Mouse (Mus musculus) v-Abl transformed pro-B cells (cell line): ENCODE results near the gene B3galt4.
"Not testable (repeated sequence)": the region's sequence is repeated elsewhere in the genome, so short reads cannot be mapped to it uniquely, and the experiment has no call there.

ENCODE experiments used
- in situ Hi-C, 2 experiments: fragments of 400-800 bp; cut with MboI; formaldehyde crosslinking; loops; one replicate each; pipeline ENCODE4 v1.15.1; 2025; ENCODE audit not compliant: unreplicated experiment in 2 of 2

B3galt4 gene

GRCm38 (mm10) chr17:33969394-33969793 lies 18.1 kb upstream of the B3galt4 start:
- in situ Hi-C loops = loop anchor here (5.0 to 10.0 kb wide), 4 partner anchors 33 to 1335 kb away; partner anchors contain the start of gene H2-K1 (in 1 of the 2)

DNA sequence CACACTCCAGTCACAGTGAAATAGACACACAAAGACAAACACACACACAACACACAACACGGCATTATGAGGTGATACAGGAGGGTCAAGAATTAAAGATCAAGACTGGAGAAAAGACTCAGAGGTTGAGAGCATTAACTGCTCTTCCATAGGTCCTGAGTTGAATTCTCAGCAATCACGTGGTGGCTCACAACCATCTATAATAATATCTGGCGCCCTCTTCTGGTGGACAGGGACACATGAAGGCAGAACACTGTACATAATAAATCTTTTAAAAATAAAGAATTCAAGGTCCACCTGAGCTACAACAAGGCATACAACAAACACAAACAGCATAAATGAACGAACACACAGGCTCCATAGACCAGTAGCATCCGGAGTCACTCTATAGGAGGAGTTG lies 17.6 kb upstream of the B3galt4 start:
- in situ Hi-C loops = loop anchor here (5.0 to 10.0 kb wide), 4 partner anchors 33 to 1336 kb away; partner anchors contain the start of gene H2-K1 (in 1 of the 2)

DNA sequence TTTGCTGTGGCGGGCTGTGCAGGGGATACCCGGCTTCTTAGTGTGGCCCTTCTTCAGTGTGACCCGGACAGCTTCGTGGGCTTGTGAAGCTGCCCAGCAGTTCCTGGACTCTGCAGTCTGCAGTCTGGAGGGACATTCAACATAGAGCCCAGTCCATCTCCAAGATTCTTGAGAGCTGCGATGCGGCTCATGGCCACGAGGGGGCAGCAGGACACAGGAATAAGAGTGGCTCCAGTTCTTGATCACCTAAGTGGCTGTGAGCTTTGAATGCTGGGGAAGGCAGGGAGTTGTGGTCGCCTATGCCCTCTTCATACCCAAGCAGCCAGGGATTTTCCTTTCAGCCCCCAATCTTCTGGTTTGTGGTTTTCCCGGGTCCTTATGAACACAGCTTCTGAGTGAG lies 17.2 kb upstream of the B3galt4 start:
- in situ Hi-C loops = loop anchor here (5.0 to 10.0 kb wide), 4 partner anchors 34 to 1336 kb away; partner anchors contain the start of gene H2-K1 (in 1 of the 2)

DNA sequence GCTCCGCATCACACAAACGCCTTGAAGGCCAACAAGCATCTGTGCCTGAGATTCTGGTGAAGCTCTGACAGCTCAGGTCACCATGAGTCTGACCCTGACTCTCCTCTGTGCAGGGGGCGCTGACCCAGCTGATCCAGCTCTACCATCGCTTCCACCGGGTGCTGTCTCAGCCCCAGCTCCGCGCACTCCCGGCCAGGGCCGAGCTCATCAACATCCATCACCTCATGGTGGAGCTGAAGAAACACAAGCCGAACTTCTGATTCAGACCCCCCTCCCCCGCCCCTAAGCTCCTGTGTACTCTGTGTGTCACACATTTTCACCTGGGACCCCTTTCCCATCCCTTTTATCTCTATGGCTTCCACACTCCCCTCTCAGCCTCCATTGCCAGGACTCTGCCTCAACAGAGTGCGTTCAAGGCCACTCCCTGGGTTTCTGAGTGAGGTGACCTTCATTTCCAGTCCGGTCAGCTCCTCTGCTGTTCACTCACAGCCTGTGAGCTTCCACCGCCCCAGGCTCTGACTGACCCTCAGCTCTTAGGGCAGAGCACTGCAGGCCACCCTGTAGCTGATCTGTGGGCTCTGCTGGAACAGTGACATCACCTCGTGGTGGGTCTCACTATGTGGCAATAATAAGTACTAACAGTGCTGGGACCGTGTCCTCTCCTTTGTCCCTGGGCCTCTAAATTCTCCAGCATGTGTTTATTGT lies 14.7 kb upstream of the B3galt4 start:
- in situ Hi-C loops = loop anchor here (5.0 to 10.0 kb wide), 4 partner anchors 36 to 1339 kb away; partner anchors contain the start of gene H2-K1 (in 1 of the 2)

DNA sequence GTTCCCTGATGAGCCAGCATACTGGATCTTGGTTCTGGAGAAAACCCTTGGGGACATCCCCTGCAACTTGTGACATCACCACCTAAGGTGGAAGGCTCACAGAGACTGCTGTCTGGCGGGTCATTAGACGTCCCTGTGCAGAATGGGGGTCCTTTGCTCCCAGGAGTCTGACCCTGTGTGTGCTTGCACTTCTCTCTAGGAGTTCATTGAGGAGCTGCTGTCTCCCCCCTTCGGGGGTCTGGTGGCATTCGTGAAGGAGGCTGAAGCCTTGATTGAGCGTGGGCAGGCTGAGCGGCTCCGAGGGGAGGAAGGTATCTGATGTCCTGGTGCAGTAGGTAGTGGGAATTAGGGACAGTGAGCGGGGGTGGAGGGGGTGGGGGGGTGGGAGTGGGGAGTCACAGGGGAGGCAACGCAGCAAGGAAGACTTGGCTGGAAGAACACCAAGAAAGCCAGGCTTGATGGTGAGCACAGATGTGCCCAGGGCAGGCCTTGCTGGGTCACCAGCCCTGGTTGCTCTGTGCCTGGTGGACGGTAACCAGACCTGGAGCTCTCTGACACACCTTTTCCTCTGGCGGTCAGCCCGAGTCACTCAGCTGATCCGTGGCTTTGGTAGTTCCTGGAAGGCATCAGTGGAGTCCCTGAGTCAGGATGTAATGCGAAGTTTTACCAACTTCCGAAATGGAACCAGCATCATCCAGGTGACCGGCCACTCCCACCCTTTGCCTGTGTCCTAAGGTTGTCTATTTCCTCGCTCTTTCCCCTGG lies 14.0 kb upstream of the B3galt4 start:
- in situ Hi-C loops = loop anchor here (5.0 to 10.0 kb wide), 4 partner anchors 37 to 1340 kb away; partner anchors contain the start of gene H2-K1 (in 1 of the 2)

DNA sequence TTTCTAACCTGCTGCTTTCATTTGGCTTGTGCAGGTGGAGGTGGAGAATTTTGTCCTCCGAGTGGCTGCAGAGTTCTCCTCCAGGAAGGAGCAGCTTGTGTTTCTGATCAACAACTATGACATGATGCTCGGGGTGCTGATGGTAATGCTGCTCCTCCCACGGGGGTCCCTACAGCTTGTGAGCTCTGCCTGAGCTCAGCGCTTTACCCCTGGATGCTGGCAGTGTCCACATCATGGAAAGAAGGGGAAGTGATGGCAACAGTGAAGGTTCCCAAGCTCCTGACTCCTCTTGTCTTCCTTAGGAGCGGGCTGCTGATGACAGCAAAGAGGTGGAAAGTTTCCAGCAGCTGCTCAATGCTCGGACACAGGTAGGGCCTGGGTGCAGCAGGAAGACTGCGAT lies 11.6 kb upstream of the B3galt4 start:
- in situ Hi-C loops = loop anchor here in 1 of 2 experiments (10.0 kb wide), 1 partner anchor 1342 kb away; no protein-coding TSS in a partner anchor

DNA sequence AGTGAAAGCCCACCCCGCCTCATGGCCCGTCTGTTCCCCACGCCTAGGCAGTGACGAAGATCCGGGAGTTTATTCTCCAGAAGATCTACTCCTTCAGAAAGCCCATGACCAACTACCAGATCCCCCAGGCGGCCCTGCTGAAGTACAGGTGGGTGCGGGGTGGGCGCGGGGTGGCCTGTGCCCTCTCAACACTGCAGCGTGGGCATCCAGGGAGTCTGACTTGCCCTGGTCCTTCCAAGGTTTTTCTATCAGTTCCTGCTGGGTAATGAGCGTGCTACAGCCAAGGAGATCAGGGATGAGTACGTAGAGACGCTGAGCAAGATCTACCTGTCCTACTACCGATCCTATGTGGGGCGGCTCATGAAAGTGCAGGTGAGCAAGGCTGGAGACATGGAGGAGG lies 8.7 kb upstream of the B3galt4 start:
- in situ Hi-C loops = loop anchor here in 1 of 2 experiments (10.0 kb wide), 1 partner anchor 1345 kb away; no protein-coding TSS in a partner anchor

DNA sequence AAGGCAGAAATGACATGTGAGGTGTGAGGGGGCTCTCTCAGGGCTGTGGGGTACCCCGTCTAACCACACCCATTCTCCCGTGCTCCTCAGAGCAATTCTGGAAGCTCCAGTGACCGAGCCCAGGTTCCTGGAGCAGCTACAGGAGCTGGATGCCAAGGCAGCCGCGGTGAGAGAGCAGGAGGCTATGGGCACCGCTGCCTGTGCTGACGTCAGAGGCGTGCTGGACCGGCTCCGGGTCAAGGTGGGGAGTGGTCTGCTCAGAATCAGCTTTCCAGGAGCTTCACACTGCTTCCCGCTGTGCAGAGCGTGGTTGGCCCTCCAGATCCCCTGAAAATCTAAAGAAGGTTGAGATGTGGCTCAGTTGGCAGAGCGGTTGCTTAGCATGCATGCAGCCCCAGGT lies 7.8 kb upstream of the B3galt4 start:
- in situ Hi-C loops = no loop called here

DNA sequence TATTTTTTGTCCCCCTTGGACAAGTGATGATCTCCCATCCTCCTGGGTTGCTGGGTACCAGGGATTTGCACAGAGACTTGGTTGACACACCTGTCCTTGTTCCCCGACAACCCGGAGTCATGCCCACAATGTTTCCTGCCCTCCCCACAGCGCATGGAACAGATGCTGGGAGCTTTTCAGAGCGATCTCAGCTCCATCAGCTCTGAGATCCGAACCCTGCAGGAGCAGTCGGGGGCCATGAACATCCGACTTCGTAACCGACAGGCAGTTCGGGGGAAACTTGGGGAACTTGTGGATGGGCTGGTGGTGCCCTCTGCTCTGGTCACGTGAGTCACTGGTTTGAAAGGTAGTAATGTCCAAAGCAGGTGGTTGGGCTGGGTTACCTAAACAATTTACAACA lies 7.2 kb upstream of the B3galt4 start:
- in situ Hi-C loops = no loop called here

DNA sequence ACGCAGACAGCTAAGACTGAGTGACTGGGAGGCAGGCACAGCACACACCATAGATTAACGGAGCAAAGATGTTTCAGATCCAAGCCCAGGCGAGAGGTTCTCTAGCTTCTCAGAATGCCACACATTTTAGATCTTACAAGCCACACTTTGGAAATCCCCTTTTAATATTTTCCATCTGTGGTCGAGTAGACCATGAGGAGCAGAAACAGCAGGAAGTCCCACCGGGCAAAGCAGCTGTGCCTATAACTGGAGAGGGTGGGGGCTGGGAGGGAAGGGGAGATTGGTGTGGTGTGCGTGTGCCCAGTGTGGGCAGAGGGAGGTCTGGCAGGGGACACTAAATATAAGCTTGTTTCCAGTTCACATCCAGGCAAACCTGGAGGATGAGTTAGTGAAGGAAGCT lies 6.2 kb upstream of the B3galt4 start:
- in situ Hi-C loops = no loop called here

DNA sequence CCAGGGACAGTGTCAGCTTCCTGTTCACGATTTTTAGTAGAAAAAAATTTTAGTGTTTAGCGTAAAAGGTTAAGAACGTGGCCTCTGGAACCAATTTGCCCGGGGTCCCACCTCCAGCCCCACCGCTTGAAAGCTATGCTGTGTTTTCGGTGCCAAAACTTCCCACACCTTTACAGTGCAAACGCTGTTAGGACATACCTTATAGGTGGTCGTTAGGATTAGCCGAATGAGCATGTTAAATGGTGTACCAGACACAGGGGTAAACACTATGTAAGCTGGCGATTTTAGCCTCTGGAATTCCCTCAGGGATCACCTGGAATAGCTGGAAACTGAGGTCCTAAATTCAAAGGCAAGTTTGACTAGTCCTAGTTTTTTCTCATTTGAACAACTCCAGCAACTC lies 5.0 kb upstream of the B3galt4 start:
- in situ Hi-C loops = no loop called here

DNA sequence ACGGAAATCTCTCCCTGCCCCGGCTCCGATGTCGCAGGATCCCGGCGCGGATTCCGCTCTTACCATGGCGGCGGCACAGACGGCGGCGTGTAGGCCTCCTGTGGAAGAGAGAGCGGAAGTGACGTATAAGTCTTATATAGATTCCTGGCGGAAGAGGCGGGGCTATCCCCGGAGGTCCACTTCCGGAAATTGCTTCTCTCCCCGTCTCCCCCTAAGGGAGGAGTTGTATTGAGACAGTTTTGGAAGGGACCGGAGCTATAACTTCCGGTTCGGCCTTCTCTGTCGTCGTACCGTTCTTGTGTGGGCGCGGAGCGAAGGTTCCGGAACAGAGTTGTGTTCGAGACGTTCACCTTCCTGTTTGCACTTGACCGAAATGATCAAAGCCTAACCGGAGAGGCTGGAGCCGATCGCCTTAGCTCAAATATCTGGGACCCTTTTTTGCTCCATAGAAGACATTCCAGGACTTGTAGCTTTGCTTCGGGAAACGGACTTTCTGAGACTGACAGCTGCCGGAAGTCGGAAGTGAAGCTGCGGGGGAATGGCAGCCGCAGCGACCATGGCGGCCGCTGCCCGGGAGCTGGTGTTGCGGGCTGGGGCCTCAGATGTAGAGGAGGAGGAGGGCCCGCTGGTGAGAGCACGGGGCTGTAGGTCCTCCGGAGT lies 4.4 kb upstream of the B3galt4 start, which contains the start of the genes Vps52 and Rps18:
TSS of gene Vps52 (plus strand) at position 258 of the 660 bp plus-strand sequence.
TSS of gene Rps18 (minus strand) at position 447 of the 660 bp plus-strand sequence.
- in situ Hi-C loops = no loop called here

- in situ Hi-C loops = no loop called here
Observed at GRCm38 (mm10) chr17:33954646-33955554, 3.6 kb upstream of the B3galt4 start.

GRCm38 (mm10) chr17:33953961-33954565 lies 2.8 kb upstream of the B3galt4 start:
- in situ Hi-C loops = no loop called here

DNA sequence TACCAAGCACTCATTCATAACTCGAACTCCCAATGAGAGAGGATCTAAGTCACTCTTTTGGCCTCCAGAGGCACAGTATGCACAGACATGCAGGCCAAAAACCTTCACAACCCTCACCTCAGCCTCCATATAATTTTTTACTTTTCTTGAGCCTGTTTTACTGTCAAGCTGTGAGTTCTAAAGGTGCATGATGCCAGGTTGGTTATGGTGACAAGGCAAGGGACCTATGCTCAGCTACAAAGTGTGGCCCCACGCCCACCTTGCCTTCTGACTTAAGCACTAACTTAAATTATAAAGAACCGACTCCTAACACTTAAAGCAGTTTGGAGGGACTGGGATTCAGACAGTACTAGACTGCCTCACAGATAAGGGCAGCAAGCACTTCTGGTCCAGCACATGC lies 2.0 kb upstream of the B3galt4 start:
- in situ Hi-C loops = no loop called here

GRCm38 (mm10) chr17:33952879-33953278 lies 1.6 kb upstream of the B3galt4 start:
- in situ Hi-C loops = no loop called here

DNA sequence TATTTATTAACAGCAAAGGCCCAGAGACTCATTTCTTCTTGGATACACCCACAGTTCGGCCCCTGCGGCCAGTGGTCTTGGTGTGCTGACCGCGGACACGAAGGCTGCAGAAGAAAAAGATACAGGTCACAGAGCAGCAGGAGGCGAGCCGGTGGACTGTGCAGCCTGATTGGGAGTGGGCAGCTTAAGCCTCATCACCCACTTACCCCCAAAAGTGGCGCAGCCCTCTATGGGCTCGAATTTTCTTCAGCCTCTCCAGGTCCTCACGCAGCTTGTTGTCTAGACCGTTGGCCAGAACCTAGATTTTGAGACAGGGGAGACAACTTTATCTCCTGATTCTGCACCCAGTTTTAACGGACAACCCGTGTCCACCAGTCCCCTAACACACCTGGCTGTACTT lies 727 bp upstream of the B3galt4 start:
- in situ Hi-C loops = not testable (repeated sequence)

- in situ Hi-C loops = no loop called here
Observed at GRCm38 (mm10) chr17:33950131-33950625, 1.1 kb downstream of the B3galt4 start.

DNA sequence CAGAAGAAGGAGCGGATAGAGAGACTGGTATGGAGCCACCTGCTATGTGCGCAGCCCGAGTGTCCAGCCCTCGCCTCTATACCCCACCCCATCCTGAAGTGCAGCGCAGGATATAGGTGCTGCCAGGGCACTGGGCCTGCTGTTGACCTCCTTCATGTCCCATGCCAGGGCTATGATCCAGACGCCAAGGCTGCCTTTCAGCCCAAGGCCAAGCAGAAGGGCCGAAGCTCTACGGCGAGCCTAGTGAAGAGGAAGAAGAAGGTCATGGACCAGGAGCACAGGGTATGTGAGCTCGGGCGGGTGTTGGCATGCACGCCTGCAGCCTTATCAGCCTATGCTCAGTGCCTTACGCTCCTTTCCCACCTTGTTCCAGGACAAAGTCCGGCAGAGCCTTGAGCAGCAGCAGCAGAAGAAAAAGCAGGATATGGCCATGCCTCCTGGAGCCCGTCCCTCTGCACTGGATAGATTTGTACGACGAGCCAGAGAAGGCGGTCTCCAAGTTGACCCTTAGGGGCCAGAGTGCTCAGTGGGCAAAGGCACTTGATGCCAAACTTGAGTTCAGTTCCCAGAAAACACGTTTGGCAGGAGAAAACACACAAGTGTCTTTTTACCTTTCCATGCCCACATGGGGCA lies 2.3 kb downstream of the B3galt4 start:
- in situ Hi-C loops = no loop called here
